Mouse (Mus musculus): ENCODE results near the gene Fam129b. TPM values are rescaled to one million over a fixed set of nuclear protein-coding genes. Genes with fewer than 3 reads are reported as not detected.
A peak's percentile ranks its signal among the peaks of the same experiment; 100 is the strongest.

Gene Fam129b
- polyA plus RNA-seq, 1 experiment, result 22.9 TPM

- Histone ChIP-seq H3K27me3 (ENCODE audit: control insufficient read depth, insufficient read depth, low read length) (no peaks in the 10 kb centered on the region), H3K27ac (ENCODE audit: control insufficient read depth, insufficient read depth, low read length) (no peak overlapping the region), H3K4me3 (ENCODE audit: control insufficient read depth, insufficient read depth, low read length) (no peak overlapping the region), H3K36me3 (ENCODE audit: control insufficient read depth, insufficient read depth, low read length) (no peaks in the 10 kb centered on the region), H3K4me1 (replicated peaks; ENCODE audit: control insufficient read depth, insufficient read depth, low read length) (no peaks in the 10 kb centered on the region)
- no peak for DNase-seq
- WGBS, result 63% methylated on average over 11 of the region's 11 CpGs
- no peak for TF ChIP-seq POLR2A (IDR thresholded peaks at IDR 0.05; ENCODE audit: control insufficient read depth, extremely low read depth, insufficient read depth, low read length, poor library complexity)
- TF ChIP-seq CTCF (IDR thresholded peaks at IDR 0.05; ENCODE audit: borderline replicate concordance, control insufficient read depth, extremely low read depth, insufficient read depth, low read length, poor library complexity), result no peak
Measured at GRCm38 (mm10) chr2:32947454-32947853, 71.5 kb downstream of the Fam129b start.

- no peak overlapping the region for H3K27ac ChIP-seq (ENCODE audit: control insufficient read depth, insufficient read depth, low read length)
- 98% methylated on average over 2 of the region's 2 CpGs for WGBS
- no peaks in the 10 kb centered on the region for H3K4me1 ChIP-seq (replicated peaks; ENCODE audit: control insufficient read depth, insufficient read depth, low read length)
- TF ChIP-seq CTCF (IDR thresholded peaks at IDR 0.05; ENCODE audit: borderline replicate concordance, control insufficient read depth, extremely low read depth, insufficient read depth, low read length, poor library complexity) (no peak), POLR2A (IDR thresholded peaks at IDR 0.05; ENCODE audit: control insufficient read depth, extremely low read depth, insufficient read depth, low read length, poor library complexity) (no peak)
- DNase-seq, result no peak
- no peaks in the 10 kb centered on the region for H3K36me3 ChIP-seq (ENCODE audit: control insufficient read depth, insufficient read depth, low read length)
- H3K27me3 ChIP-seq (ENCODE audit: control insufficient read depth, insufficient read depth, low read length), result no peaks in the 10 kb centered on the region
- no peak overlapping the region for H3K4me3 ChIP-seq (ENCODE audit: control insufficient read depth, insufficient read depth, low read length)
Measured at GRCm38 (mm10) chr2:32954581-32954980, 78.7 kb downstream of the Fam129b start.

- no peaks in the 10 kb centered on the region for H3K36me3 ChIP-seq (ENCODE audit: control insufficient read depth, insufficient read depth, low read length)
- H3K27ac ChIP-seq (ENCODE audit: control insufficient read depth, insufficient read depth, low read length), result no peak overlapping the region
- peaks cover 5% of the 10 kb centered on the region for H3K4me1 ChIP-seq (replicated peaks; ENCODE audit: control insufficient read depth, insufficient read depth, low read length)
- no peak for DNase-seq
- H3K27me3 ChIP-seq (ENCODE audit: control insufficient read depth, insufficient read depth, low read length), result no peaks in the 10 kb centered on the region
- WGBS, result 68% methylated on average over 8 of the region's 8 CpGs
- no peak overlapping the region for H3K4me3 ChIP-seq (ENCODE audit: control insufficient read depth, insufficient read depth, low read length)
- TF ChIP-seq CTCF (IDR thresholded peaks at IDR 0.05; ENCODE audit: borderline replicate concordance, control insufficient read depth, extremely low read depth, insufficient read depth, low read length, poor library complexity) (no peak), POLR2A (IDR thresholded peaks at IDR 0.05; ENCODE audit: control insufficient read depth, extremely low read depth, insufficient read depth, low read length, poor library complexity) (no peak)
Measured at GRCm38 (mm10) chr2:32957344-32957743, 81.4 kb downstream of the Fam129b start.

- no peak for DNase-seq
- Histone ChIP-seq H3K4me1 (replicated peaks; ENCODE audit: control insufficient read depth, insufficient read depth, low read length) (peaks cover 16% of the 10 kb centered on the region), H3K27me3 (ENCODE audit: control insufficient read depth, insufficient read depth, low read length) (no peaks in the 10 kb centered on the region), H3K27ac (ENCODE audit: control insufficient read depth, insufficient read depth, low read length) (no peak overlapping the region), H3K36me3 (ENCODE audit: control insufficient read depth, insufficient read depth, low read length) (peaks cover 15% of the 10 kb centered on the region), H3K4me3 (ENCODE audit: control insufficient read depth, insufficient read depth, low read length) (no peak overlapping the region)
- no peak for TF ChIP-seq POLR2A (IDR thresholded peaks at IDR 0.05; ENCODE audit: control insufficient read depth, extremely low read depth, insufficient read depth, low read length, poor library complexity)
- no peak for TF ChIP-seq CTCF (IDR thresholded peaks at IDR 0.05; ENCODE audit: borderline replicate concordance, control insufficient read depth, extremely low read depth, insufficient read depth, low read length, poor library complexity)
- 91% methylated on average over 4 of the region's 4 CpGs for WGBS
Measured at GRCm38 (mm10) chr2:32960273-32960672, 84.4 kb downstream of the Fam129b start.

- Histone ChIP-seq H3K27ac (ENCODE audit: control insufficient read depth, insufficient read depth, low read length) (peak within 1 kb of the TSS; percentile 84), H3K27me3 (ENCODE audit: control insufficient read depth, insufficient read depth, low read length) (no peaks in the 10 kb centered on the region), H3K36me3 (ENCODE audit: control insufficient read depth, insufficient read depth, low read length) (peaks cover 15% of the 10 kb centered on the region), H3K4me1 (replicated peaks; ENCODE audit: control insufficient read depth, insufficient read depth, low read length) (peaks cover 17% of the 10 kb centered on the region), H3K4me3 (ENCODE audit: control insufficient read depth, insufficient read depth, low read length) (peak within 1 kb of the TSS; percentile 89)
- 3% methylated on average over 55 of the region's 55 CpGs for WGBS
- TF ChIP-seq CTCF (IDR thresholded peaks at IDR 0.05; ENCODE audit: borderline replicate concordance, control insufficient read depth, extremely low read depth, insufficient read depth, low read length, poor library complexity) (peak; percentile 28; the same call in 1 of the 2 replicates), POLR2A (IDR thresholded peaks at IDR 0.05; ENCODE audit: control insufficient read depth, extremely low read depth, insufficient read depth, low read length, poor library complexity) (peak; percentile 82)
- DNase-seq, result peak; percentile 95
Measured at GRCm38 (mm10) chr2:32961192-32961995, 85.5 kb downstream of the Fam129b start, which contains the start of the genes Rpl12 and Lrsam1. Rpl12 (plus strand) TSS chr2:32961559. Lrsam1 (minus strand) TSS chr2:32961614.

GRCm38 (mm10) chr2:32962062-32962874 is 86.4 kb downstream of the Fam129b start:
- H3K36me3 ChIP-seq (ENCODE audit: control insufficient read depth, insufficient read depth, low read length), result peaks cover 15% of the 10 kb centered on the region
- H3K4me1 ChIP-seq (replicated peaks; ENCODE audit: control insufficient read depth, insufficient read depth, low read length), result peaks cover 22% of the 10 kb centered on the region
- no peak for TF ChIP-seq CTCF (IDR thresholded peaks at IDR 0.05; ENCODE audit: borderline replicate concordance, control insufficient read depth, extremely low read depth, insufficient read depth, low read length, poor library complexity)
- no peak for TF ChIP-seq POLR2A (IDR thresholded peaks at IDR 0.05; ENCODE audit: control insufficient read depth, extremely low read depth, insufficient read depth, low read length, poor library complexity)
- peak overlapping the region; percentile 84 for H3K27ac ChIP-seq (ENCODE audit: control insufficient read depth, insufficient read depth, low read length)
- under 1% methylated on average over 33 of the region's 33 CpGs for WGBS
- DNase-seq, result no peak
- H3K4me3 ChIP-seq (ENCODE audit: control insufficient read depth, insufficient read depth, low read length), result peak overlapping the region; percentile 89
- no peaks in the 10 kb centered on the region for H3K27me3 ChIP-seq (ENCODE audit: control insufficient read depth, insufficient read depth, low read length)

All from thymus, adult 2 months (tissue).